Mouse (Mus musculus) embryonic facial prominence, embryonic 14.5 days (tissue): ENCODE measurements at regions not wholly inside any gene's neighbourhood (a gene's known extent, or its start where the extent isn't known, plus 50 kb on each side); places are given as distances from the start of the nearest gene placed in this dataset.

Source experiments
- ATAC-seq: fragments of 200-750 bp; cut with Nextera tagmentation; 2 replicates; pipeline ENCODE4 v1.8.0; 2017; ENCODE audit warnings: low read depth, moderate number of reproducible peaks, moderate TSS enrichment
- DNase-seq: peaks from one replicate; pipeline ENCODE4 v3.0.0-alpha.2; 2015; ENCODE audit warnings: low spot score
- H3K27ac ChIP-seq: fragments of 300-500 bp; sonication (generic); replicated peaks from 2 replicates; pipeline ENCODE4 v1.5.1; 2014; ENCODE audit warnings: low read depth, mild to moderate bottlenecking, low read length, moderate library complexity
- H3K27me3 ChIP-seq: fragments of 300-500 bp; sonication (generic); replicated peaks from 2 replicates; pipeline ENCODE4 v1.6.1; 2014; ENCODE audit warnings: low read length; ENCODE audit not compliant: control insufficient read depth, insufficient read depth
- H3K36me3 ChIP-seq: fragments of 300-500 bp; sonication (generic); 2 replicates; pipeline ENCODE4 v1.6.1; 2014; ENCODE audit warnings: low read length, mixed read lengths; ENCODE audit not compliant: control insufficient read depth, insufficient read depth
- H3K4me1 ChIP-seq: fragments of 300-500 bp; sonication (generic); 2 replicates; pipeline ENCODE4 v1.6.1; 2014; ENCODE audit warnings: antibody characterized with exemption, low read length; ENCODE audit not compliant: control insufficient read depth, insufficient read depth
- H3K4me2 ChIP-seq: fragments of 300-500 bp; sonication (generic); 2 replicates; pipeline ENCODE4 v1.6.1; 2014; ENCODE audit warnings: low read depth, mild to moderate bottlenecking, low read length, moderate library complexity, mixed read lengths
- H3K4me3 ChIP-seq: fragments of 300-500 bp; sonication (generic); 2 replicates; pipeline ENCODE4 v1.5.1; 2014; ENCODE audit warnings: low read depth, mild to moderate bottlenecking, low read length
- H3K9ac ChIP-seq: fragments of 300-500 bp; sonication (generic); 2 replicates; pipeline ENCODE4 v1.6.1; 2014; ENCODE audit warnings: low read depth, mild to moderate bottlenecking, low read length, moderate library complexity, mixed read lengths
- H3K9me3 ChIP-seq: fragments of 300-500 bp; sonication (generic); 2 replicates; pipeline ENCODE4 v1.6.1; 2016; ENCODE audit warnings: low read length; ENCODE audit not compliant: control insufficient read depth
- WGBS: fragments of 180-500 bp; shearing (Covaris S2); extraction: QIAGEN DNeasy Blood & Tissue Kit; methylation state at CpG from one replicate; pipeline ENCODE4 v1.1.7; 2014; 5-methylcytosine and 5-hydroxymethylcytosine counted together

DNA sequence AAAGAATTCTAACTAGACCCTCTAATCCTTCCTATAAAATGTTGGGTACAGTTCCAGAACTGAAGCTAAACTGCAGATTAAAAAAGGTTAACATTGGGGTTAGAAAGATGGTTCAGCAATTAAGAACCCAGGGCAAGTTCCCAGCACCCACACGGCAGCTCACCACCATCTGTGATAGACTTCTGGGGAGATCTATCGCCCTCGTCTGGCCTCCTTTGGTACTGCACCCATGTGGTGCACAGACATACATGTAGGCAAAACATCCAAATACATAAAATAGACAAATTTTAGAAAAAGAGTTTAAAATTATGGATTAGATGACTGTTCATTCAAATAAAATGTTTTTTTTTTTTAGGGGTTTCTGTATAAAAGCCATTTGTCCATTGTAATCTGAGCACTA, 91.4 kb upstream of the Kazn start:
- peaks cover 5% of the 10 kb centered on the region; the same call in 1 of the 2 replicates for H3K9me3 ChIP-seq
- H3K4me1 ChIP-seq = peaks cover 9% of the 10 kb centered on the region; the same call in 1 of the 2 replicates
- no peak overlapping the region for H3K9ac ChIP-seq
- no peaks in the 10 kb centered on the region for H3K36me3 ChIP-seq
- ATAC-seq = no peak
- H3K27me3 ChIP-seq = no peaks in the 10 kb centered on the region
- no peak for DNase-seq
- H3K4me3 ChIP-seq = no peak overlapping the region
- H3K4me2 ChIP-seq = no peak overlapping the region
- 90% methylated on average over 3 of the region's 3 CpGs for WGBS
- H3K27ac ChIP-seq = no peak overlapping the region

DNA sequence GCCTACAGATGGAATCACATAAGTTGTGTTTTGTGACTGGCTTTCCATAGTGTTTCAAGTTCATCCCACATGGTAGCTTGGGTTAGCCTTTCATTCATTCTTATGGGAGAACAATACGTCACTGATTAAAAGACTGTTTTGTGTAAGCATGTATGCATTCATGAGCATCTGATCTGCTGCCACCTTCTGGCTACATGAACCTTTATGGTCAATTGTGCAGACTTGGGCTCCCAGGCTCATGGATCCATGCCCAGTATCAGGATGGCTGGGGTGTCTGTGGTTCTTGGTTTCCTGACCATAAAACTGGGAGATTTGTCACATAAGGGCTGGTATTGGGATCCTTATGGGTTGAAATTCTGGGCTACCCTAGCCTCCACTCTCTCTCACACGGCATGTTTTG, 90.4 kb upstream of the Kazn start:
- no peaks in the 10 kb centered on the region for H3K27me3 ChIP-seq
- no peaks in the 10 kb centered on the region for H3K36me3 ChIP-seq
- DNase-seq (no peak), ATAC-seq (no peak)
- peaks cover 14% of the 10 kb centered on the region; the same call in 1 of the 2 replicates for H3K4me1 ChIP-seq
- H3K4me2 ChIP-seq = no peak overlapping the region
- H3K4me3 ChIP-seq = no peak overlapping the region
- H3K27ac ChIP-seq = no peak overlapping the region
- WGBS = 89% methylated on average over 2 of the region's 2 CpGs
- H3K9me3 ChIP-seq = peaks cover 5% of the 10 kb centered on the region; the same call in 1 of the 2 replicates
- H3K9ac ChIP-seq = no peak overlapping the region

- ATAC-seq (no peak), DNase-seq (peak; percentile 70)
- Histone ChIP-seq H3K9me3 (peaks cover 5% of the 10 kb centered on the region; the same call in 1 of the 2 replicates), H3K36me3 (no peaks in the 10 kb centered on the region), H3K4me3 (no peak overlapping the region), H3K9ac (no peak overlapping the region), H3K27me3 (no peaks in the 10 kb centered on the region), H3K27ac (peak overlapping the region; percentile 24), H3K4me1 (peaks cover 25% of the 10 kb centered on the region), H3K4me2 (no peak overlapping the region)
- WGBS = 61% methylated on average over 5 of the region's 5 CpGs
Observed at GRCm38 (mm10) chr4:142326511-142326910, 87.3 kb upstream of the Kazn start.

GRCm38 (mm10) chr4:142321209-142321863, 82.1 kb upstream of the Kazn start:
- no peak overlapping the region; the same call in 1 of the 2 replicates for H3K9ac ChIP-seq
- peak overlapping the region; percentile 54 for H3K27ac ChIP-seq
- WGBS = 22% methylated on average over 14 of the region's 14 CpGs
- H3K4me2 ChIP-seq = peak overlapping the region; percentile 2
- H3K9me3 ChIP-seq = no peaks in the 10 kb centered on the region
- peaks cover 28% of the 10 kb centered on the region for H3K4me1 ChIP-seq
- DNase-seq (peak; percentile 90), ATAC-seq (peak; percentile 82)
- no peak overlapping the region for H3K4me3 ChIP-seq
- no peaks in the 10 kb centered on the region for H3K36me3 ChIP-seq
- no peaks in the 10 kb centered on the region for H3K27me3 ChIP-seq

- Histone ChIP-seq H3K27ac (no peak overlapping the region), H3K9me3 (peaks cover 13% of the 10 kb centered on the region), H3K36me3 (no peaks in the 10 kb centered on the region), H3K4me3 (no peak overlapping the region), H3K27me3 (no peaks in the 10 kb centered on the region), H3K9ac (no peak overlapping the region), H3K4me1 (no peaks in the 10 kb centered on the region), H3K4me2 (no peak overlapping the region)
- ATAC-seq (no peak), DNase-seq (no peak)
- WGBS = 78% methylated on average over 6 of the region's 6 CpGs
Observed at GRCm38 (mm10) chr4:142310282-142310681, 71.1 kb upstream of the Kazn start.

- ATAC-seq (no peak), DNase-seq (no peak)
- H3K9me3 ChIP-seq = peaks cover 13% of the 10 kb centered on the region
- H3K27me3 ChIP-seq = no peaks in the 10 kb centered on the region
- WGBS = 80% methylated on average over 7 of the region's 7 CpGs
- no peak overlapping the region for H3K4me2 ChIP-seq
- no peaks in the 10 kb centered on the region for H3K4me1 ChIP-seq
- H3K4me3 ChIP-seq = no peak overlapping the region
- H3K36me3 ChIP-seq = no peaks in the 10 kb centered on the region
- no peak overlapping the region for H3K27ac ChIP-seq
- H3K9ac ChIP-seq = no peak overlapping the region
Observed at GRCm38 (mm10) chr4:142308271-142308670, 69.1 kb upstream of the Kazn start.

DNA sequence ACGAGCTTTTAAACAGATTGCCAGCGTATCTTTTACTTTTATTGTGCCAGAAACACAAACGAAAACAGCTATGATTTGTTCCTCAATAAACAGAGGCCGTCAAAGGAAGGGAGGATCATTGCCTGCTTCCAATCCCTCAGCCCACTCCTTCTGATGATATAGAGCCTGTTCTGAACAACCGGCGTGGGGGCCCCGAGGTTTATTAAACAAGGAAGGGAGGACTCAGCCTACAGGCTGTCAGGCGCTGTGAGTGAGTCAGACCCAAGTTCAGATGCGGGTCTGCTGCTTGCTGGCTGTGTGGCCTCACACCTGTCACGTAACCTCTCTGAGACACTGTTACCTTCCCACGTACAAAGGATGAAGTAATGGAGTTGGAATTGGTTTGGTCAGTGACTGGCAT, 68.1 kb upstream of the Kazn start:
- 70% methylated on average over 11 of the region's 11 CpGs for WGBS
- no peak for ATAC-seq
- Histone ChIP-seq H3K4me2 (no peak overlapping the region), H3K27ac (no peak overlapping the region), H3K27me3 (no peaks in the 10 kb centered on the region), H3K36me3 (no peaks in the 10 kb centered on the region), H3K4me1 (peaks cover 5% of the 10 kb centered on the region), H3K9me3 (peaks cover 11% of the 10 kb centered on the region), H3K4me3 (no peak overlapping the region), H3K9ac (no peak overlapping the region)
- DNase-seq = no peak

GRCm38 (mm10) chr4:142306076-142306475, 66.9 kb upstream of the Kazn start:
- H3K4me1 ChIP-seq = peaks cover 11% of the 10 kb centered on the region
- no peak overlapping the region for H3K9ac ChIP-seq
- no peaks in the 10 kb centered on the region for H3K36me3 ChIP-seq
- H3K27me3 ChIP-seq = no peaks in the 10 kb centered on the region
- ATAC-seq = no peak
- WGBS = 56% methylated on average over 14 of the region's 14 CpGs
- H3K9me3 ChIP-seq = no peaks in the 10 kb centered on the region
- H3K4me2 ChIP-seq = no peak overlapping the region
- no peak overlapping the region for H3K4me3 ChIP-seq
- no peak for DNase-seq
- H3K27ac ChIP-seq = no peak overlapping the region

DNA sequence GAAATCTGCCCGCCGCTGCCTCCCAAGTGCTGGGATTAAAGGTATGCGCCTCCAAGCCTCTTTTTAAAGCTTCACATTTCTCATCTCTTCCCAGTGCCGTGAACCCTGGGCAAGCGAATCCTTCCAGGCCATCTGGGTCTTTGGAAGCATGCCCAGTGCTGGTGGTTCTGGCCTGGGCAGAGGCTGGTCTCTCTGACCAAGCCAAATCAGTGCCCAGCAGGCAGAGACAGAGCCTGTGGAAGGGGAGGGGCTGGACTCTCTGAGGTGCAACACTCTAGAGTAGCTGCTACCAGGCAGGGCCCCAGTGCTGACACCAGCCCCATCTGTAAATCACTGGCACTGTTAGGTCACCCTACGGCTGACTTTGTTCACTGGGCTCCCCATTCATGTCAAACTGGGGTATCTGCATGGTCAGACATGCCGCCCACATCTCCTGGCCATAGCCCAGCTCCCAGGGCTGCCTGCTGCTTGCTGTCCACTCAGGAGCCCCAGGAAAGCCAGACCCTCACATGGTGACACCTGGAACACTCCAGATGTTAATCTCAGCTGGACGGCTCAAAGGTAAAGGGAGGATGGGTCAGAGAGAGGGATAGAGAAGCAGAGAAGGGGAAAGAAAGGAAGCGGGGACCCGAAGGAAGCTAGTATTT, 64.3 kb upstream of the Kazn start:
- no peaks in the 10 kb centered on the region for H3K27me3 ChIP-seq
- no peak overlapping the region for H3K4me2 ChIP-seq
- no peak overlapping the region for H3K4me3 ChIP-seq
- ATAC-seq (no peak; the same call in 1 of the 2 replicates), DNase-seq (no peak)
- no peaks in the 10 kb centered on the region for H3K36me3 ChIP-seq
- 72% methylated on average over 10 of the region's 10 CpGs for WGBS
- no peak overlapping the region for H3K9ac ChIP-seq
- H3K9me3 ChIP-seq = no peaks in the 10 kb centered on the region
- no peak overlapping the region for H3K27ac ChIP-seq
- peaks cover 11% of the 10 kb centered on the region for H3K4me1 ChIP-seq
